Mouse (Mus musculus): Measurements from ENCODE around the gene Zfp839.

DNA sequence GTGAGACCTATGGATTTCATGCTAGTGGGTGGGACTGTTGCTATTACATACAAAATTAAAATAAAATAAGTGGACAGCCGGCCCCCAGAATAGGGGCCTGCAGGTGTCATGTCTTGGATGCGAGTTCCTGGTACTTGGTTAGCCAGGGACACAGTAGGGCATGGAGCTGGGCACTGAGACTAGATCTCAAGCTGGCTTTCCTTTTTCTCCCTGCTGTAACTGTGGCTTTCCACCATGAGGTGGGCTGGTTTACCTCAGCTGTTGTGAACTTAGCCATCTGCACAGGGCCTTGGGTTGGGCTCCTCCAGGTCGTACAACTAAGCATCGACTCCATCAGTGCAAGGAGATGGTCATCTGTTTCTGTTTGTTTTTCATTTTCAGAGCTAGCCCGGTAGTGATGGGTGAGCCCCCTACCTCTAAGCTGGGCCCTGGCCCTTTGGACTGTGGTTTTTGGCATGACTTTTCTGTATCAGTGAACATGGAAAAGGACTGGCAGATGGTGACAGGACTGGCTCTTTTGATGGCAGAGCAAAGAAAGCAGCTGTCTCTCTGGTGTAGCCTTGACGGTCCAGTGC is 3.8 kb upstream of the Zfp839 start:
- TF ChIP-seq POLR2A (IDR thresholded peaks at IDR 0.05; ENCODE audit: extremely low read depth, insufficient read depth, low read length): no peak
- no peak for TF ChIP-seq CTCF (IDR thresholded peaks at IDR 0.05; ENCODE audit: low read depth, low read length)
